Mouse (Mus musculus) neural tube, embryonic 14.5 days (tissue): Measurements from ENCODE around the gene Lamc3. TPM values are rescaled to one million over a fixed set of nuclear protein-coding genes. Genes with fewer than 3 reads are reported as not detected.

Source experiments
- ATAC-seq: fragments of 200-750 bp; cut with Nextera tagmentation; 2 replicates; pipeline ENCODE4 v1.8.0; 2017; ENCODE audit warnings: low read depth, mild to moderate bottlenecking, moderate TSS enrichment, moderate library complexity
- H3K27ac ChIP-seq: fragments of 300-500 bp; sonication (generic); 2 replicates; pipeline ENCODE4 v1.5.1; 2014; ENCODE audit warnings: low read depth, mild to moderate bottlenecking, control low read depth, low read length, moderate library complexity, mixed read lengths
- H3K27me3 ChIP-seq: fragments of 300-500 bp; sonication (generic); 2 replicates; pipeline ENCODE4 v1.6.1; 2014; ENCODE audit warnings: low read length; ENCODE audit not compliant: control insufficient read depth, insufficient read depth
- H3K36me3 ChIP-seq: fragments of 300-500 bp; sonication (generic); 2 replicates; pipeline ENCODE4 v1.6.1; 2014; ENCODE audit warnings: low read length, mixed read lengths; ENCODE audit not compliant: control insufficient read depth, insufficient read depth
- H3K4me1 ChIP-seq: fragments of 300-500 bp; sonication (generic); 2 replicates; pipeline ENCODE4 v1.6.1; 2014; ENCODE audit warnings: low read length; ENCODE audit not compliant: control insufficient read depth, insufficient read depth
- H3K4me2 ChIP-seq: fragments of 300-500 bp; sonication (generic); 2 replicates; pipeline ENCODE4 v1.6.1; 2014; ENCODE audit warnings: mild to moderate bottlenecking, low read depth, low read length, control low read depth
- H3K4me3 ChIP-seq: fragments of 300-500 bp; sonication (generic); 2 replicates; pipeline ENCODE4 v1.5.1; 2014; ENCODE audit warnings: low read depth, low read length, control low read depth, mixed read lengths
- H3K9ac ChIP-seq: fragments of 300-500 bp; sonication (generic); replicated peaks from 2 replicates; pipeline ENCODE4 v1.6.1; 2014; ENCODE audit warnings: low read depth, mild to moderate bottlenecking, control low read depth, low read length, mixed read lengths
- H3K9me3 ChIP-seq: fragments of 300-500 bp; sonication (generic); 2 replicates; pipeline ENCODE4 v1.6.1; 2016; ENCODE audit warnings: low read length; ENCODE audit not compliant: control insufficient read depth
- WGBS: fragments of 180-500 bp; shearing (Covaris S2); extraction: QIAGEN DNeasy Blood & Tissue Kit; methylation state at CpG from one replicate; pipeline ENCODE4 v1.1.7; 2014; 5-methylcytosine and 5-hydroxymethylcytosine counted together
- polyA plus RNA-seq: library from polyadenylated mRNA; unstranded; fragments of >200 nt; fragmentation: Nextera tagmentation; extraction: Ambion mirVana; gene quantifications from 2 replicates; pipeline ENCODE4 v1.2.1, GENCODE M21; 2014

The Lamc3 gene
- polyA plus RNA-seq, 1 experiment from 2014 or later, result 0.60 TPM

DNA sequence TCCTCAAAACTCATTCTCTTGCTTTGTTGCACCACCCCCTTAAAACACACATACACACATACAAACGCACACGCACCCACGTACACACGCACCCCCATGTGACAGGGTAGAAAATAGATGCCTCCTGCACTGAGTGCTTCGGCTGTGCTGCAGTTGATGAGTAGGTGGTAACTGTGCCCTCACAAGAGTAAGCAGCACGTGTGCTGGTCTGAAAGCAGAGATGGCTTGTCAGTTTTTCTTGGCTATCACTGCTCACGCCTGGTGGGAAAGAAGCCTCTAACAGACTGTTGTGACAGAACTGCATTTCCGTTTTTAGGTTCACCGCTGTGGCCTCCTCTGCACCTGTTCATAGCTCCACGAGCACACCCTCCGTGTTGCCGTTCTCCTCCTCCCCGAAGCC lies 109.0 kb downstream of the Lamc3 start:
- peaks cover 65% of the 10 kb centered on the region for H3K36me3 ChIP-seq
- WGBS, result 94% methylated on average over 13 of the region's 13 CpGs
- no peak overlapping the region for H3K4me2 ChIP-seq
- no peaks in the 10 kb centered on the region for H3K27me3 ChIP-seq
- no peak for ATAC-seq
- H3K27ac ChIP-seq, result no peak overlapping the region
- H3K4me1 ChIP-seq, result no peaks in the 10 kb centered on the region
- no peaks in the 10 kb centered on the region for H3K9me3 ChIP-seq
- H3K4me3 ChIP-seq, result no peak overlapping the region
- H3K9ac ChIP-seq, result no peak overlapping the region

Other genes with a start within 250 kb of the Lamc3 start
- gene Prdm12, start 247.3 kb upstream of the Lamc3 start, polyA plus RNA-seq, result 1.1 and 16.6 TPM in 2 replicates
- gene Exosc2, start 216.6 kb upstream of the Lamc3 start, polyA plus RNA-seq, result 30.4 and 35.9 TPM in 2 replicates
- gene Abl1, start 198.9 kb upstream of the Lamc3 start, polyA plus RNA-seq, result 14.5 and 20.4 TPM in 2 replicates
- gene Qrfp, start 76.7 kb upstream of the Lamc3 start, polyA plus RNA-seq, result 0.09 TPM in 1 of 2 replicates, not detected in the other
- 3.8 and 4.3 TPM in 2 replicates for gene Fibcd1, start 41.3 kb upstream of the Lamc3 start, polyA plus RNA-seq
- 17.8 and 22.1 TPM in 2 replicates for gene Aif1l, start 62.8 kb downstream of the Lamc3 start, polyA plus RNA-seq
- 54.5 and 59.9 TPM in 2 replicates for gene Nup214, start 87.1 kb downstream of the Lamc3 start, polyA plus RNA-seq
- gene Fam78a, start 197.6 kb downstream of the Lamc3 start, polyA plus RNA-seq, result 0.28 and 0.50 TPM in 2 replicates
- 23.8 and 25.2 TPM in 2 replicates for gene Plpp7, start 208.2 kb downstream of the Lamc3 start, polyA plus RNA-seq